Mouse (Mus musculus): ENCODE measurements around the gene Cdkn1a. TPM values are rescaled to one million over a fixed set of nuclear protein-coding genes. Genes with fewer than 3 reads are reported as not detected.
"Not testable (repeated sequence)": the region's sequence is repeated elsewhere in the genome, so short reads cannot be mapped to it uniquely, and the experiment has no call there.

Cdkn1a gene
- 54.1 and 59.9 TPM in 2 replicates for polyA plus RNA-seq (2016; fragmentation: Nextera tagmentation; extraction: Ambion mirVana)

GRCm38 (mm10) chr17:29090776-29091175, at the start of gene Cdkn1a:
Cdkn1a (plus strand) TSS chr17:29090976.
- ATAC-seq (ENCODE audit: insufficient number of reproducible peaks, insufficient read depth, low FRiP score, low TSS enrichment, low read depth): no peak
- Histone ChIP-seq H3K36me3 (no peaks in the 10 kb centered on the region), H3K4me2 (no peak within 1 kb of the TSS), H3K4me3 (replicated peaks) (no peak within 1 kb of the TSS), H3K9me3 (no peaks in the 10 kb centered on the region), H3K4me1 (replicated peaks) (peaks cover 20% of the 10 kb centered on the region), H3K9ac (replicated peaks) (no peak within 1 kb of the TSS), H3K27me3 (peaks cover 42% of the 10 kb centered on the region), H3K27ac (no peak within 1 kb of the TSS)
- 67% methylated on average over 3 of the region's 3 CpGs for WGBS

DNA sequence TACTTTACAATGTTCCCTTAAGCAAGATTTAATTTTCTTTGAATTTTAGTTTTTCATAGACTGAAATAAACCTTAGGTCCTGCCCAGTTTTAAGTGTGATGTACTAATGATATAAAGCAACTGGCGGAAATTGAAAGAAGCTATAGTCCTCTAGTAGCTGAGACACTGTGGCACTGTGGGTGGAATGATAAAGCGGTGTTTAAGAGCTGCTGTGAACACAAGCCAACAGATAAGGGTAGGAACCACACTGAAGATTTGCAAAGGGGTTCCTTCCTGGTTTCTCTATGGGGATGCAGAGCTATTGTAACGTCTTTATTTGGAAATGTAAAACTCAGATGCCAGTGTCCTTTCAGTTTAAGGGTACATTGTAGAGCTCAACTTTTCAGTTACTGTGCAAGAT, 49.1 kb upstream of the Cdkn1a start:
- not testable (repeated sequence) for H3K27me3 ChIP-seq; H3K4me3 ChIP-seq (replicated peaks); H3K9me3 ChIP-seq; H3K9ac ChIP-seq (replicated peaks); H3K4me1 ChIP-seq (replicated peaks); H3K4me2 ChIP-seq; H3K27ac ChIP-seq; ATAC-seq (ENCODE audit: insufficient number of reproducible peaks, insufficient read depth, low FRiP score, low TSS enrichment, low read depth)
- WGBS: 94% methylated on average over 3 of the region's 3 CpGs
- peaks cover 95% of the 10 kb centered on the region for H3K36me3 ChIP-seq

GRCm38 (mm10) chr17:29042569-29042968, 48.2 kb upstream of the Cdkn1a start:
- Histone ChIP-seq H3K27ac (no peak overlapping the region), H3K9me3 (no peaks in the 10 kb centered on the region), H3K4me1 (replicated peaks) (peaks cover 3% of the 10 kb centered on the region; the same call in 1 of the 2 replicates), H3K4me3 (replicated peaks) (no peak overlapping the region), H3K36me3 (peaks cover 95% of the 10 kb centered on the region), H3K27me3 (no peaks in the 10 kb centered on the region), H3K9ac (replicated peaks) (no peak overlapping the region), H3K4me2 (no peak overlapping the region)
- no peak for ATAC-seq (ENCODE audit: insufficient number of reproducible peaks, insufficient read depth, low FRiP score, low TSS enrichment, low read depth)

- no peaks in the 10 kb centered on the region for H3K9me3 ChIP-seq
- no peak overlapping the region for H3K4me3 ChIP-seq (replicated peaks)
- no peak for ATAC-seq (ENCODE audit: insufficient number of reproducible peaks, insufficient read depth, low FRiP score, low TSS enrichment, low read depth)
- no peaks in the 10 kb centered on the region for H3K27me3 ChIP-seq
- H3K36me3 ChIP-seq: peaks cover 91% of the 10 kb centered on the region
- WGBS: 89% methylated on average over 3 of the region's 3 CpGs
- H3K4me1 ChIP-seq (replicated peaks): peaks cover under 1% of the 10 kb centered on the region; the same call in 1 of the 2 replicates
- H3K9ac ChIP-seq (replicated peaks): no peak overlapping the region
- no peak overlapping the region for H3K27ac ChIP-seq
- no peak overlapping the region for H3K4me2 ChIP-seq
Measured at GRCm38 (mm10) chr17:29043583-29043982, 47.2 kb upstream of the Cdkn1a start.

- Histone ChIP-seq H3K36me3 (peaks cover 84% of the 10 kb centered on the region), H3K27me3 (no peaks in the 10 kb centered on the region), H3K4me3 (replicated peaks) (no peak overlapping the region), H3K4me1 (replicated peaks) (no peaks in the 10 kb centered on the region; the same call in 1 of the 2 replicates), H3K9ac (replicated peaks) (no peak overlapping the region), H3K27ac (no peak overlapping the region), H3K9me3 (no peaks in the 10 kb centered on the region), H3K4me2 (no peak overlapping the region)
- ATAC-seq (ENCODE audit: insufficient number of reproducible peaks, insufficient read depth, low FRiP score, low TSS enrichment, low read depth): no peak
- WGBS: 83% methylated on average over 6 of the region's 6 CpGs
Measured at GRCm38 (mm10) chr17:29044146-29044924, 46.4 kb upstream of the Cdkn1a start.

GRCm38 (mm10) chr17:29044925-29045319, 45.9 kb upstream of the Cdkn1a start:
- no peak overlapping the region for H3K4me2 ChIP-seq
- 73% methylated on average over 1 of the region's 1 CpGs for WGBS
- H3K27ac ChIP-seq: no peak overlapping the region
- no peak overlapping the region for H3K9ac ChIP-seq (replicated peaks)
- peaks cover 78% of the 10 kb centered on the region for H3K36me3 ChIP-seq
- no peak for ATAC-seq (ENCODE audit: insufficient number of reproducible peaks, insufficient read depth, low FRiP score, low TSS enrichment, low read depth)
- peaks cover 2% of the 10 kb centered on the region; the same call in 1 of the 2 replicates for H3K4me1 ChIP-seq (replicated peaks)
- H3K9me3 ChIP-seq: no peaks in the 10 kb centered on the region
- H3K27me3 ChIP-seq: no peaks in the 10 kb centered on the region
- no peak overlapping the region for H3K4me3 ChIP-seq (replicated peaks)

DNA sequence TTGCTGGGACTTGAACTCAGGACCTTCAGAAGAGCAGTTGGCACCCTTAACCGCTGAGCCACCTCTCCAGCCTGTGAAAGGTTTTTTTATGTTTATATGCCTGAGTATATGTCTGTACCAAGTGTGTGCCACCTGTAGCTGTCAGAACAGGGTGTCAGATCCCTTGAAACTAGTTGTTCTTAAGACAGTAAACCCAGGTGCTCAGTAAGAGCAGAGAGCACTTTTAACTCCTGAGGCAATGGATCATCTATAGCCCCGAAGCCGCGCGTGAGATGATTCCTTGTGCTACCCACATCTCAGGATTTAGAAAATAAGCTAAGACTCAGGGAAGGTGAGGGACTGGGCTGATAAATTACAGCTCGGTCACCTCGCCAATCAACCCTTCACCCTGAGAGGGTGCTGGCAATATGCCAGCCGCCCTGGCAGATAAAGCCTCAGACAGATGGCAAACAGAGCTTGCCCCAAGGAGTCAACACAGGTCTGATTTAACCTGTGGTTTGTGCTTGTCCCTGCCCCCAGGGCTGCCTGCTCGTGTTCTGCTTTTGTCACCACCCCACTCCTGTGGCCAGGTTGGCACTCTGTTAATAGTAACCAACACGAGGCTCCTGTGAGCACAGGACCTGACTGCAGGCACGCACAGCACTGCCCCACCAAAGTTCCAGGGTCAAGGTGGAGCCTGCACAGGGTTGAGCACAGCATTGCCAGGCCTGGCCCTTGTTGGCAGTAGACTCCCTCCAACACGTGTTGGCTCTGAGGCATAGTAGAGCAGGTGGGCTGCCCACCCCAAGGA, 44.8 kb upstream of the Cdkn1a start:
- ATAC-seq (ENCODE audit: insufficient number of reproducible peaks, insufficient read depth, low FRiP score, low TSS enrichment, low read depth): peak; percentile 39; the same call in 1 of the 2 replicates
- 0 out of 2 replicates have a peak overlapping the region, but pooled peaks have one; percentile 29 for H3K27ac ChIP-seq

GRCm38 (mm10) chr17:29046863-29047262, 43.9 kb upstream of the Cdkn1a start:
- Histone ChIP-seq H3K4me1 (replicated peaks) (peaks cover 17% of the 10 kb centered on the region), H3K36me3 (peaks cover 62% of the 10 kb centered on the region), H3K9me3 (no peaks in the 10 kb centered on the region), H3K27ac (no peak overlapping the region), H3K4me3 (replicated peaks) (no peak overlapping the region), H3K9ac (replicated peaks) (no peak overlapping the region), H3K27me3 (no peaks in the 10 kb centered on the region), H3K4me2 (no peak overlapping the region)
- WGBS: 91% methylated on average over 3 of the region's 3 CpGs
- ATAC-seq (ENCODE audit: insufficient number of reproducible peaks, insufficient read depth, low FRiP score, low TSS enrichment, low read depth): no peak

More for the DNA sequence above, 44.8 kb upstream of the Cdkn1a start:
- Histone ChIP-seq H3K9ac (replicated peaks) (no peak overlapping the region), H3K36me3 (peaks cover 68% of the 10 kb centered on the region), H3K4me1 (replicated peaks) (peaks cover 12% of the 10 kb centered on the region), H3K9me3 (no peaks in the 10 kb centered on the region), H3K4me2 (no peak overlapping the region), H3K27me3 (no peaks in the 10 kb centered on the region), H3K4me3 (replicated peaks) (no peak overlapping the region)
- WGBS: 74% methylated on average over 12 of the region's 12 CpGs

DNA sequence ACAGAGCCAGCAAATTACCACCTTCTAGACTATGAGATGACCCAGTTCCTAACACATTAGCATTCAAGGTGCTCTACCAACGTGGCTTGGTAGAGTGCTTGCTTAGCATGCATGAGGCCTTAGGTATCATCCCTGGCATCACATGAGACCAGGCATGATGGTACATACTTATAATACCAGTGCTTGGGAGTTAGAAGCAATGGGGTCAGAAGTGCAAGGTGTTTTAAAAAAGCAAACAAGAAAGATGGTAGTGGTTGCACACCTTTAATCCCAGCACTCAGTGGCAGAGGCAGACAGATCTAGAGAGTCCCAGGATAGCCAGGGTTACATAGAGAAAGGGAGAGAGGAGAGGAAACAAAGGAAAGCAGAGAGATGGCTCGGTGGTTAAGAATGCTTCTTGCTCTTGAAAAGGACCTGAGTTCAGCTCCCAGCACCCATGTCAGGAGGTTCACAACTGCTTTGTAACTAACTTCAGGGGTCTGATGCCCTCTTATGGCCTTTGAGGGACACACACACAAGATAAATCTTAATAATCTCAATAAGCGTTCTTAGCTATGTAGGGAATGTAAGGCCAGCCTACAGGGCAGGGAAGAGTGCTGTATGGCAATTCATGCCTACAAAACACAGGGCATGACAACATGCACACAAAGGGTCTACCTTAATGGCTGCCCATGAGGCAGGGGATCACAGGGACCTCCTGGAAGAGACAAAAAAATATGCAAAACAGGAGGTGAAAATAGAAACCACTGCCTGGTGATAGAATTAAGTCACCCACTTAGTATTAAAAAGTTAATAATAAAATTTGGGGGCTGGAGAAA, 42.9 kb upstream of the Cdkn1a start:
- no peak for ATAC-seq (ENCODE audit: insufficient number of reproducible peaks, insufficient read depth, low FRiP score, low TSS enrichment, low read depth)

DNA sequence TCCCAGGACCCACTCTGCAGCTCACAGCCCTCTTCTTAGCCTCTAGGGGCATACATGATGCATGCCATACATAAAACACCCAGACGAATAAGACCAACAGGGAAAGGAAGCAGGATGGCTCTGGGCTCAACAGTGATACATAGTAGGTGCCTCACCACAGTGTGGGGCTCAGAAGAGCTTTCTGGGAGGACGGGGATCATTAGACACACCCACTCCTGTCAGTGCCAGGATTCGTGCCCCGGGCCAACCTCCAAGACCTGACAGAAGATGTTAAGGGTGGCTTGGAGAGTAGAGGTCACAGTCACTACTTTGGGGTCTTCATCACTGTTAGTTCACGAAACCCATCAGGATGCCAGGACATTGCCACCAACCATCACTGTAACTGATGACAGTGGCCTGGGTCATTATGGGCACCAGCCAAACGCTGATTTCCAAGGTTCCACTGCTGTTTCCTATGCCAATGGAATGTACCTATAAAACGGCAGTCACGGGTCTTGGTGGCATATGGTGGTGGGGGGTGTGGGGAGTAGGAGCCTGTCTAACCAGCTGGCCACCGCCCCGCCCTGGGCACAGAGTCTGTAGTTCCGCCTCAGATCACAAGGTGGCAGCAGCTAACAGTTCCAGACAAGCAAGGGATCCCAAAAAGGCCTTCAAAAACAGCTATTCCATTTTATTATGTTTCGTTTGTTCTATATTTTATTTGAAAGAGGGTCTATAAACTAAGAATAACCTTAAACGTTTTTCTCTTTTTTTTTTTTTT, 41.8 kb upstream of the Cdkn1a start:
- 21% methylated on average over 13 of the region's 13 CpGs for WGBS
- Histone ChIP-seq H3K9me3 (no peaks in the 10 kb centered on the region), H3K27ac (no peak overlapping the region), H3K4me2 (no peak overlapping the region), H3K27me3 (no peaks in the 10 kb centered on the region), H3K36me3 (peaks cover 44% of the 10 kb centered on the region), H3K4me1 (replicated peaks) (peaks cover 18% of the 10 kb centered on the region), H3K9ac (replicated peaks) (no peak overlapping the region), H3K4me3 (replicated peaks) (no peak overlapping the region)
- ATAC-seq (ENCODE audit: insufficient number of reproducible peaks, insufficient read depth, low FRiP score, low TSS enrichment, low read depth): no peak

More for the DNA sequence above, 42.9 kb upstream of the Cdkn1a start:
- Histone ChIP-seq H3K36me3 (peaks cover 51% of the 10 kb centered on the region), H3K9ac (replicated peaks) (no peak overlapping the region), H3K27me3 (no peaks in the 10 kb centered on the region), H3K4me1 (replicated peaks) (peaks cover 17% of the 10 kb centered on the region), H3K4me2 (no peak overlapping the region), H3K4me3 (replicated peaks) (no peak overlapping the region), H3K27ac (no peak overlapping the region), H3K9me3 (no peaks in the 10 kb centered on the region)
- 67% methylated on average over 3 of the region's 3 CpGs for WGBS
